Mouse (Mus musculus) midbrain, postnatal 0 days (tissue): ENCODE data around the gene Slc13a4. TPM values are rescaled to one million over a fixed set of nuclear protein-coding genes. Genes with fewer than 3 reads are reported as not detected.

Experiments
- ATAC-seq: fragments of 200-750 bp; cut with Nextera tagmentation; 2 replicates; pipeline ENCODE4 v1.8.0; 2017; ENCODE audit warnings: moderate number of reproducible peaks, mild to moderate bottlenecking, moderate TSS enrichment, moderate library complexity; ENCODE audit not compliant: low FRiP score
- DNase-seq: peaks from one replicate; pipeline ENCODE4 v3.0.0-alpha.2; 2015; ENCODE audit warnings: low spot score
- H3K27ac ChIP-seq: fragments of 300-500 bp; sonication (generic); 2 replicates; pipeline ENCODE4 v1.5.1; 2014; ENCODE audit warnings: low read depth, mild to moderate bottlenecking, low read length, mixed read lengths
- H3K27me3 ChIP-seq: fragments of 300-500 bp; sonication (generic); 2 replicates; pipeline ENCODE4 v1.6.1; 2014; ENCODE audit warnings: low read length, control low read depth, mixed read lengths; ENCODE audit not compliant: insufficient read depth
- H3K36me3 ChIP-seq: fragments of 300-500 bp; sonication (generic); 2 replicates; pipeline ENCODE4 v1.6.1; 2014; ENCODE audit warnings: low read length, control low read depth, mixed read lengths; ENCODE audit not compliant: insufficient read depth
- H3K4me1 ChIP-seq: fragments of 300-500 bp; sonication (generic); 2 replicates; pipeline ENCODE4 v1.6.1; 2014; ENCODE audit warnings: mild to moderate bottlenecking, control low read depth, antibody characterized with exemption, low read length, mixed read lengths; ENCODE audit not compliant: insufficient read depth
- H3K4me2 ChIP-seq: fragments of 300-500 bp; sonication (generic); 2 replicates; pipeline ENCODE4 v1.6.1; 2014; ENCODE audit warnings: low read depth, mild to moderate bottlenecking, low read length, mixed read lengths; ENCODE audit not compliant: poor library complexity, severe bottlenecking
- H3K4me3 ChIP-seq: fragments of 300-500 bp; sonication (generic); 2 replicates; pipeline ENCODE4 v1.5.1; 2014; ENCODE audit warnings: low read depth, mild to moderate bottlenecking, low read length, moderate library complexity
- H3K9ac ChIP-seq: fragments of 300-500 bp; sonication (generic); replicated peaks from 2 replicates; pipeline ENCODE4 v1.6.1; 2014; ENCODE audit warnings: mild to moderate bottlenecking, low read length, moderate library complexity, mixed read lengths; ENCODE audit not compliant: poor library complexity, severe bottlenecking
- H3K9me3 ChIP-seq: fragments of 300-500 bp; sonication (generic); 2 replicates; pipeline ENCODE4 v1.6.1; 2016; ENCODE audit warnings: low read length, control low read depth
- CTCF ChIP-seq: IDR thresholded peaks from 2 replicates; pipeline ENCODE4 v1.5.1; 2016; ENCODE audit warnings: antibody characterized with exemption, mild to moderate bottlenecking
- WGBS: fragments of 180-500 bp; shearing (Covaris S2); extraction: QIAGEN DNeasy Blood & Tissue Kit; methylation state at CpG from one replicate; pipeline ENCODE4 v1.1.7; 2014; 5-methylcytosine and 5-hydroxymethylcytosine counted together
- polyA plus RNA-seq: library from polyadenylated mRNA; unstranded; fragments of >200 nt; fragmentation: Nextera tagmentation; extraction: Ambion mirVana; gene quantifications from 2 replicates; pipeline ENCODE4 v1.2.1, GENCODE M21; 2015
- total RNA-seq: library from RNA; depleted of rRNA; stranded (reverse); fragments of >200 nt; gene quantifications from 2 replicates; pipeline ENCODE4 v1.2.3, GENCODE M21; 2014

Slc13a4 gene
- total and polyA plus RNA-seq, 2 experiments from 2014 or later = 13.6 to 17.2 TPM

DNA sequence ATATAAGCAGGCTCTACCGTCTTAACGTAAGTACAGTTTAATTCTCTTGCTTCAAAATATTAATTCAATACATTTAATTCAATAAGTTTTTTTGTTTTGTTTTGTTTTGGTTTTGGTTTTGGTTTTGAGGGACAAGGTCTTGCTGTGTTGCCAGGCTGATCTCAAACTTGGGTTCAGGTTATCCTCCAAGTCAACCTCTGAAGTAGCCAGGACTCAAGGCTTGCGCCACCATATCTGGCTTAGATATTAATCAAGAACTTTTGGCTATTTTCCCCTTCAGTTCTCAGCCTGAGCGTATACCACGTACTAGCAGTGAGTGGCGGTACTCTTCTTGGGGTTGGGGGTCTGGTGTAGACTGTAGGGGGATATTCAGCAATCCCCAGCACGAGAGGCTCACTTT, 5.3 kb downstream of the Slc13a4 start:
- H3K27ac ChIP-seq = no peak overlapping the region
- ATAC-seq = no peak
- 96% methylated on average over 7 of the region's 7 CpGs for WGBS
- H3K4me1 ChIP-seq = no peaks in the 10 kb centered on the region
- no peak overlapping the region for H3K9ac ChIP-seq
- H3K9me3 ChIP-seq = no peaks in the 10 kb centered on the region
- no peak overlapping the region for H3K4me3 ChIP-seq
- no peaks in the 10 kb centered on the region for H3K27me3 ChIP-seq
- no peak overlapping the region for H3K4me2 ChIP-seq
- no peak for TF ChIP-seq CTCF
- H3K36me3 ChIP-seq = no peaks in the 10 kb centered on the region
- no peak for DNase-seq

DNA sequence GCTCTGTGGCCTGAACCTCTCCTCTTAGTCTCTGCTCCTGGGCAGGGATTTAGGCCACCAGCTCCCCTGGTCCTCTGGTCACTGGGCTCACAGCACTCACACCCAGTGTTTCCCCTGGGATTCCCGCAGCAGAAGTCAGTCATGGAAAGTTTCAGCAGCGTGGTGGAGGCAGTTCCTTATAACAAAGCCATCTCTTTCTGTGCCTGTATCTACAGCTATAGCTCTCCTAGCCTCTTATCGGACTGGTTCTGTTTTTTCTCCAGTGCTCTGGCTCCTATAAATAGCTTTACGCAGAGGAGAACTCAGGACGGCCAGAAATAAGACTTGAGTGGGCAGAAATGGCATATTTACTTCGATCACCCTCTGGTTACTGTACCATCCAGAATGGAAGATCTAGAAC, 9.6 kb downstream of the Slc13a4 start:
- TF ChIP-seq CTCF = no peak
- Histone ChIP-seq H3K4me3 (no peak overlapping the region), H3K9me3 (no peaks in the 10 kb centered on the region), H3K4me2 (no peak overlapping the region), H3K4me1 (no peaks in the 10 kb centered on the region), H3K9ac (no peak overlapping the region), H3K36me3 (no peaks in the 10 kb centered on the region), H3K27me3 (no peaks in the 10 kb centered on the region), H3K27ac (no peak overlapping the region)
- WGBS = 88% methylated on average over 6 of the region's 6 CpGs
- no peak for ATAC-seq
- DNase-seq = no peak

DNA sequence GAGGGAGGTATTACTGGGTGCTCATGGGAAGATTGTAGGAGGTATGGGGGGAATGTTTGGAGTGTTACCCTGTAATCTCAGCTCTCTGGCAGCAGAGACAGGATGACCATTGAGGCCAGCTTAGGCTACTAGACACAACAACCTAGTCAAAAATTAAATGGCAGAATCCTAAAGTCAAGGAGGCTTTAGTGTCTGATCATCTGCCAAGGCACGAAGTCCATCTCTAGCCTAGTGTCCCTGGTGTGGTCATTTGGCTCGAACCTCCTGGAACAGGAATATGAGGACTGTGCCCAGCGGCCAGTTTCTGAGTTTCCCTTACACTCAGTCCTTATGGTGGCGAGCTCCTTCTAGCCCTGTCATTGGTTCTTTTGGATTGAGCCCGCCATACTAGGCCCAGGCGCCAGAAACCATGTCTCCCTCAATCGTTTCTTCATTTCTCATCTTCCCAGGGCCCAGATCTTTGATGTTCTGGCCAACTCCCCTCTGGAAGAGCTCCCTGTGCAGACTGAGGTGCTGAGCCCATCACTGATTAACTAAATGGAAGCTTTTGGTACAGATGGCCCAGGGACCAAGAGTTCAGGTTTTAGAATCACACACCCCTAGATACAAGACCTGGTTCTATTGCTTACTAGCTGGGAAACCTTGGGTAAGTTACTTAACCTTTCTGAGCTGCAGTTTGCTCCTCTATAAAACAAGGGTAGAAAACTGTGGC, 10.3 kb downstream of the Slc13a4 start:
- Histone ChIP-seq H3K9ac (no peak overlapping the region), H3K27ac (no peak overlapping the region), H3K9me3 (no peaks in the 10 kb centered on the region), H3K4me2 (no peak overlapping the region), H3K36me3 (no peaks in the 10 kb centered on the region), H3K27me3 (no peaks in the 10 kb centered on the region), H3K4me3 (no peak overlapping the region), H3K4me1 (no peaks in the 10 kb centered on the region)
- 91% methylated on average over 7 of the region's 7 CpGs for WGBS
- DNase-seq = no peak
- TF ChIP-seq CTCF = no peak
- no peak for ATAC-seq

DNA sequence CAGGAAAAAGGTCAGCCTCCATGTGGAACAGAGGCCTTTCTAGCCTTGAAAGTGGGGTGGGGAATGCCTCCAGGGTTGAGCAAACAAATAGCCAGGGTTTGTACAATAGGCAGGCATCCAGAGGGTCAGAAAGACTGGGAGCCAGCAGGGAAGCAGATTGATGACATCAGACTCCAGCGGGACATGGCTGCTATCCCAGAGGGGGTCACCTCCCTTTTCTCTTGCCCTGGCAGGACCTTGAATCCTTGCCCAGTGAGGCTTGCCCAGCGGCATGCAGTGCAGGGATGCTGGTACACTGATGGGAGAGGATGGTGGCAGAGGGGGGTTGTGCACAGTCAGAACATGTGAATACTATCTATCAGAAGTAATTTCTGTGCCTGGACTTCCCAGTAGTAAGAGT, 10.9 kb downstream of the Slc13a4 start:
- WGBS = 53% methylated on average over 2 of the region's 2 CpGs
- H3K9me3 ChIP-seq = no peaks in the 10 kb centered on the region
- no peak overlapping the region for H3K4me3 ChIP-seq
- no peak overlapping the region for H3K9ac ChIP-seq
- no peaks in the 10 kb centered on the region for H3K4me1 ChIP-seq
- peak; percentile 44; the same call in 1 of the 2 replicates for ATAC-seq
- DNase-seq = peak; percentile 33
- no peaks in the 10 kb centered on the region for H3K27me3 ChIP-seq
- H3K27ac ChIP-seq = no peak overlapping the region
- no peak for TF ChIP-seq CTCF
- H3K4me2 ChIP-seq = no peak overlapping the region
- H3K36me3 ChIP-seq = no peaks in the 10 kb centered on the region

DNA sequence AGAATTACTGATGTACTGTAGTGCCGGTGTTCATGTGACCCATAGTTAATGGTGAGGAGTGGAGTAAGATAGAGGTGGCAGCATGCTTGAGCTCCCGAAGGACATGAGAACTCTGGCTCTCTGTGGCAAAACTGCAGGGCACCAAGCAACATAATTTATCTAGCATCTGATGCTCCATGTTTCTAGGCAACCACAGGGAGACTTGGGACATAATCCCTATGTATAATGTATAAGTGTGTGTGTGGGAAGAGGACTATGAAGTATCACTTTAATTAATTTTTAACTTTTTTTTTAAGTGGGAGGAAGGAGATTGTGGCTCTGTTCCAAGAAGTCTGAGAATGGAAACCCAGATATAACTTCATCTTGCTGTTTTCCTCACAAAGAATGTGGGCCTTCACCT, 13.0 kb downstream of the Slc13a4 start:
- H3K9me3 ChIP-seq = no peaks in the 10 kb centered on the region
- peak; percentile 11 for DNase-seq
- no peak for TF ChIP-seq CTCF

DNA sequence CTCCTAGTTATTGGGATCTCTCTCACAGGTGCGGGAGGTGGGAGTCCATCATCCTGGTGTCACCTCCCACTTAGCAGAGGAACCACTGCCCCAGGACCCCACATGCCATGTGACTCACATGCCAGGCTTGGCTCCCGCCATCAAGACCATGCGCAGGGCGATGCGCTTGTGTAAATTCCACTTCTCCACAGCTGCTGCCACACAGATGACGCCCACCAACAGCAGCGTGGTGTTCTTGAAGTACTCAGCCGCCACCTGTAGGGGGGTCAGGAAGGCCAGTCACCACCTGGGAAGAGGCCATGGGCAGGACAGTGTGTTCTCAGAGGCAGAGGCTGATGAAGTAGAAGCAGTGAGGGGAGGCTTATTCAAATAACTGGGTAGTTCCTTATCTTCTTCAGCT, 18.3 kb downstream of the Slc13a4 start:
- H3K9me3 ChIP-seq = no peaks in the 10 kb centered on the region
- no peaks in the 10 kb centered on the region for H3K36me3 ChIP-seq
- WGBS = 94% methylated on average over 8 of the region's 8 CpGs
- H3K27me3 ChIP-seq = no peaks in the 10 kb centered on the region
- ATAC-seq = no peak
- no peak overlapping the region for H3K4me2 ChIP-seq
- no peak for TF ChIP-seq CTCF
- no peaks in the 10 kb centered on the region for H3K4me1 ChIP-seq
- no peak overlapping the region for H3K9ac ChIP-seq
- H3K27ac ChIP-seq = no peak overlapping the region
- DNase-seq = no peak
- H3K4me3 ChIP-seq = no peak overlapping the region

More for the DNA sequence above, 13.0 kb downstream of the Slc13a4 start:
- no peak overlapping the region for H3K4me2 ChIP-seq
- H3K27me3 ChIP-seq = no peaks in the 10 kb centered on the region
- H3K9ac ChIP-seq = no peak overlapping the region
- no peak overlapping the region for H3K4me3 ChIP-seq
- no peaks in the 10 kb centered on the region for H3K4me1 ChIP-seq
- 72% methylated on average over 2 of the region's 2 CpGs for WGBS
- no peak overlapping the region for H3K27ac ChIP-seq
- ATAC-seq = no peak
- no peaks in the 10 kb centered on the region for H3K36me3 ChIP-seq
